Mouse (Mus musculus): ENCODE measurements around the gene Peak1. TPM values are rescaled to one million over a fixed set of nuclear protein-coding genes. Genes with fewer than 3 reads are reported as not detected.

Gene Peak1
- polyA plus RNA-seq, 1 experiment: 5.5 TPM

DNA sequence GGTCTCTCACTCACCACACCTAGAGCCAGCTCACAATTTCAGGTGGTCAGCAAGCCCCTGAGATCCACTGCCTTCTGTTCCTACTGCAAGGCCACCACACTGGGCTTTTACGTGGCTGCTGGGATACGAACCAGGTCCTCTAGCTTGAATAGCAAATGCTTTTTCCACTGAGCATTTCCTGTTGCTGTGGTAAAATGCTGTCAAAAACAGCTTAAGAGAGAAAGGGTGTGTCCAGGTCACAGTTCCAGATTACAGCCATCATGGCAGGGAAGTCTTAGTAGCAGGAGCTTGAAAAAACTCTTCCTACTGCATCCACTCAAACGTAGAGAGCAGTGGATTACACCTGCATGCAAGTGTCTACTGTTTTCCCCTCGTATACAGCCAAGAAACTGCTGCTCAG lies 7.0 kb upstream of the Peak1 start:
- no peak overlapping the region for H3K27ac ChIP-seq (ENCODE audit: control insufficient read depth, insufficient read depth, low read depth, low read length)
- no peaks in the 10 kb centered on the region for H3K27me3 ChIP-seq (ENCODE audit: control insufficient read depth, insufficient read depth, low read length)
- H3K36me3 ChIP-seq (ENCODE audit: control insufficient read depth, insufficient read depth, low read length): no peaks in the 10 kb centered on the region
- no peak overlapping the region for H3K4me3 ChIP-seq (ENCODE audit: control insufficient read depth, low read depth, low read length)
- TF ChIP-seq POLR2A (IDR thresholded peaks at IDR 0.05; ENCODE audit: control insufficient read depth, low read depth, low read length) (no peak), CTCF (IDR thresholded peaks at IDR 0.05; ENCODE audit: control insufficient read depth, insufficient read depth, insufficient replicate concordance, low read depth, low read length) (no peak)
- H3K4me1 ChIP-seq (ENCODE audit: control insufficient read depth, insufficient read depth, low read length): no peaks in the 10 kb centered on the region

DNA sequence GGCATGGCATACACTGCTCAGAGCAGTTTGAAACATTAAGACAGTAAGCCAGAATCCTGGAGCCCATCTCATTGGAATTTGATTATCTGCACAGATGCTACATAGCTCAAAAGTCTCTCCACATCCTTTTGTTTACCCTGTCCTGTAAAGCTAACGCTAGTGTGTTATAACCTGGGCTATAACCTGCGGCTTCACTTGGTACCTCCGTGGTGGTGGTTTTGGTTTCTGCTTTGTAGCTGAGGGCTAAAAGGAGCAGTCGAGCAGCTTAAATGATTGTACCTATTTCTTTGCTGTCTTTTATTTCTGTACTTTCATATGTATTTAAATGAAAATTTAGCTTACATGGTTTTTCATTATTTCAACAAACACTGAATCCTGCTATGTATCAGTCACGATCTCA lies 4.1 kb upstream of the Peak1 start:
- H3K27ac ChIP-seq (ENCODE audit: control insufficient read depth, insufficient read depth, low read depth, low read length): no peak overlapping the region
- H3K4me3 ChIP-seq (ENCODE audit: control insufficient read depth, low read depth, low read length): no peak overlapping the region
- no peaks in the 10 kb centered on the region for H3K27me3 ChIP-seq (ENCODE audit: control insufficient read depth, insufficient read depth, low read length)
- no peaks in the 10 kb centered on the region for H3K36me3 ChIP-seq (ENCODE audit: control insufficient read depth, insufficient read depth, low read length)
- H3K4me1 ChIP-seq (ENCODE audit: control insufficient read depth, insufficient read depth, low read length): no peaks in the 10 kb centered on the region; the same call in 1 of the 2 replicates
- TF ChIP-seq CTCF (IDR thresholded peaks at IDR 0.05; ENCODE audit: control insufficient read depth, insufficient read depth, insufficient replicate concordance, low read depth, low read length): no peak
- TF ChIP-seq POLR2A (IDR thresholded peaks at IDR 0.05; ENCODE audit: control insufficient read depth, low read depth, low read length): no peak

DNA sequence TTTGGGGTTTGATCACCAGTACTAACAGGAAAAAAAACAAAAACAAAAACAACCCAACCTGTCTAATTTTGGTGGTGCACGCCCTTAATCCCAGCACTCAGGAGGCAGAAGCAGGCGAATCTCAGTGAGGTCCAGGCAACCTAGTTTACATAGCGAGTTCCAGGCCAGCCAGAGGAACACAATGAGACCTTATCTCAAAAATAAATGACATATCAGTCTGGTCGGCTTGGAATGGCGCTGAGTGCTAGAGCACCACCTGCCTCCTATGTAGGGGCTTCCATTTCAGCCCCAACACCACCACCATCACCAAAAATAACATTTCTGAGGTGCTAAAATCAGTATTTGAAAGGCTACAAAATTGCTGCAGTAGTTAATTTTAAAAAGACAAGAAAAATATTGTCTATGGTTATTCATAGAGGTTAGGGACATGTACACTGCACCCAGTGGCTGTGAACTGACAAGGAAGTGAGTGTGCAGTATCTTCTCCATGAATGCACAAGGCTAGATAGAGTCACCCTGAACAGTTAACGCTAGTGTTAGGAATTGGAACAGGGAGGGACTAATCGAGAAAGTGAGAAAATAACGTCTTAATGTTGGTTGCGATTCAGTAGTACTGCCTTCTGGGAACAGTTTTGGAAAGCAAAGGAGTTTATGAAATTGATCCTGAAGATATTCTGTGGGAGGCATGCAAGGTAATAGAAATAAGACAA lies 3.2 kb upstream of the Peak1 start:
- H3K36me3 ChIP-seq (ENCODE audit: control insufficient read depth, insufficient read depth, low read length): no peaks in the 10 kb centered on the region
- TF ChIP-seq POLR2A (IDR thresholded peaks at IDR 0.05; ENCODE audit: control insufficient read depth, low read depth, low read length) (no peak), CTCF (IDR thresholded peaks at IDR 0.05; ENCODE audit: control insufficient read depth, insufficient read depth, insufficient replicate concordance, low read depth, low read length) (no peak)
- no peaks in the 10 kb centered on the region; the same call in 1 of the 2 replicates for H3K4me1 ChIP-seq (ENCODE audit: control insufficient read depth, insufficient read depth, low read length)
- no peaks in the 10 kb centered on the region for H3K27me3 ChIP-seq (ENCODE audit: control insufficient read depth, insufficient read depth, low read length)
- no peak overlapping the region for H3K4me3 ChIP-seq (ENCODE audit: control insufficient read depth, low read depth, low read length)
- no peak overlapping the region for H3K27ac ChIP-seq (ENCODE audit: control insufficient read depth, insufficient read depth, low read depth, low read length)

DNA sequence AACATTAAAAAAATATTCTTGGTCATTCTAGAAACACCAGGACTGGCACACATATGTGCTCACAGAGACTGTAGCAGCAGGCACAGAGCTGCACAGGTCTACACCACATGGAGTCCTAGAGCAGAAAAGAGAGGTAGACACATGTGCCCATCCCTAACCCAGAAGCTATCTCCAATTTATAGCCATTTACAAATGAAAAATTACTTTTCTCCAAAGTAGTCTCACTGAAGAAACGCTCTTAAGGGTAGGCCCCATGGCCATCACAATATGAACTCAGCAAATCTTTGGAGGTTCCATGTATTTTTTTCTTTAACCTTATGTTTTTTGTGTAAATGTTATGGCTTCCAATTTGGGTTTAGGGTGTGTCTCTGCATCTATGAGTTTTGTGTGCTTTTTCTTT lies 2.4 kb upstream of the Peak1 start:
- Histone ChIP-seq H3K27me3 (ENCODE audit: control insufficient read depth, insufficient read depth, low read length) (no peaks in the 10 kb centered on the region), H3K4me1 (ENCODE audit: control insufficient read depth, insufficient read depth, low read length) (no peaks in the 10 kb centered on the region; the same call in 1 of the 2 replicates), H3K4me3 (ENCODE audit: control insufficient read depth, low read depth, low read length) (no peak overlapping the region), H3K27ac (ENCODE audit: control insufficient read depth, insufficient read depth, low read depth, low read length) (no peak overlapping the region), H3K36me3 (ENCODE audit: control insufficient read depth, insufficient read depth, low read length) (no peaks in the 10 kb centered on the region)
- TF ChIP-seq POLR2A (IDR thresholded peaks at IDR 0.05; ENCODE audit: control insufficient read depth, low read depth, low read length) (no peak), CTCF (IDR thresholded peaks at IDR 0.05; ENCODE audit: control insufficient read depth, insufficient read depth, insufficient replicate concordance, low read depth, low read length) (no peak)

DNA sequence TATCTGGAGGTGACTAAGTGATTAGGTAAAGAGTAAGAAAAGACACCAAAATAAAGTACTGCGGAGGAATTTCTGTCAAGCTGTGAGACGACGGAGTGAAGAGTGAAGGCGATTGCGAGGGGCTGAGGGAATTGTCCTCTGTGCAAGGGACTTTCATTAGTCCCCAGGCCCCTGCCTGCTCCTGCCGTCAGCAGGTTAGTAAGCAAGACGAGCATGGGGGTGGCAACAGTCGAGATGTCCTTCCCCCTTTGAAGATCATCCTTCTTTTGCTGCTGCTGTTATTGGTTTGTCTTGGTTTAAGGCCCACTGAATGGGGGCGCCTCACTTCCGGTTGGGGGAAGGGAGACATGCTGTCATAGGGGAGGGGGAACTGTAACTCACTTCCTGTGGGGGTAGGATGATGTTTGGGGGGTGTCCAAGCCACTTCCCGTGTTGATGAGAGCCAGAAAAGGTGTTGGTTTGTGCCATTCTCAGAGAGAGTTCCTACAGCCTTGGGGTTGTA lies 922 bp upstream of the Peak1 start:
- H3K27ac ChIP-seq (ENCODE audit: control insufficient read depth, insufficient read depth, low read depth, low read length): peak overlapping the region; percentile 91
- TF ChIP-seq CTCF (IDR thresholded peaks at IDR 0.05; ENCODE audit: control insufficient read depth, insufficient read depth, insufficient replicate concordance, low read depth, low read length) (no peak), POLR2A (IDR thresholded peaks at IDR 0.05; ENCODE audit: control insufficient read depth, low read depth, low read length) (peak; percentile 46; the same call in 1 of the 2 replicates)

DNA sequence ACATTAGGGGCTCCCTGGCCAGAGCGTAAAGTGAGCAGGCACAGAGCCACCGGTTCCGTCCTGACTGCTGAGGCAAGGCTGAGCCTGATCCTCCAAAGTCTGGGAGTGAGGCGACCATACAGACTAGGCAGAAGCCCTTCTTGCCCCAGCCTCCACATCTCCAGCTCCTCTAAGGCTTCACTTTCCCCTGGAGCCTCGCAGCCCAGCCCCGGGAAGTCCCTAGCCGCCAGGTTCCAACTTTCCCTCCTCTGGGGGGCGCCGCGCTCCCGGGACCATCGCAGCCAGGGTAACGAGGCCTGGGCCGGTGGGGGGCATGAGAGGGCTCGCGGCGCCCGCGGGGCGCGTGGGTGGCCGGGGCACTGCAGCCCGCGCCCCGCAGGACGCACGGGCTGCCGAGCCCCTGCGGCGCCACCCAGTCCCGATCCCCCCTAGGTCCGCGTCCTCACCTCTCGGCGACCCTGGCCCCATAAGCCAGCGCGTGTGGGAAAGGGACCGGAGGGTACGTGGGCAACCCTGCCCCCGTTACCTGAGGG lies 386 bp downstream of the Peak1 start:
- Histone ChIP-seq H3K27ac (ENCODE audit: control insufficient read depth, insufficient read depth, low read depth, low read length) (peak overlapping the region; percentile 84), H3K36me3 (ENCODE audit: control insufficient read depth, insufficient read depth, low read length) (no peaks in the 10 kb centered on the region), H3K4me1 (ENCODE audit: control insufficient read depth, insufficient read depth, low read length) (no peaks in the 10 kb centered on the region; the same call in 1 of the 2 replicates), H3K4me3 (ENCODE audit: control insufficient read depth, low read depth, low read length) (peak overlapping the region; percentile 94), H3K27me3 (ENCODE audit: control insufficient read depth, insufficient read depth, low read length) (no peaks in the 10 kb centered on the region)
- no peak for TF ChIP-seq POLR2A (IDR thresholded peaks at IDR 0.05; ENCODE audit: control insufficient read depth, low read depth, low read length)
- 0 out of 2 replicates have a peak, but pooled peaks have one; percentile 11 for TF ChIP-seq CTCF (IDR thresholded peaks at IDR 0.05; ENCODE audit: control insufficient read depth, insufficient read depth, insufficient replicate concordance, low read depth, low read length)

More for the DNA sequence above, 922 bp upstream of the Peak1 start:
- Histone ChIP-seq H3K36me3 (ENCODE audit: control insufficient read depth, insufficient read depth, low read length) (no peaks in the 10 kb centered on the region), H3K4me1 (ENCODE audit: control insufficient read depth, insufficient read depth, low read length) (no peaks in the 10 kb centered on the region; the same call in 1 of the 2 replicates), H3K27me3 (ENCODE audit: control insufficient read depth, insufficient read depth, low read length) (no peaks in the 10 kb centered on the region), H3K4me3 (ENCODE audit: control insufficient read depth, low read depth, low read length) (peak overlapping the region; percentile 90)

DNA sequence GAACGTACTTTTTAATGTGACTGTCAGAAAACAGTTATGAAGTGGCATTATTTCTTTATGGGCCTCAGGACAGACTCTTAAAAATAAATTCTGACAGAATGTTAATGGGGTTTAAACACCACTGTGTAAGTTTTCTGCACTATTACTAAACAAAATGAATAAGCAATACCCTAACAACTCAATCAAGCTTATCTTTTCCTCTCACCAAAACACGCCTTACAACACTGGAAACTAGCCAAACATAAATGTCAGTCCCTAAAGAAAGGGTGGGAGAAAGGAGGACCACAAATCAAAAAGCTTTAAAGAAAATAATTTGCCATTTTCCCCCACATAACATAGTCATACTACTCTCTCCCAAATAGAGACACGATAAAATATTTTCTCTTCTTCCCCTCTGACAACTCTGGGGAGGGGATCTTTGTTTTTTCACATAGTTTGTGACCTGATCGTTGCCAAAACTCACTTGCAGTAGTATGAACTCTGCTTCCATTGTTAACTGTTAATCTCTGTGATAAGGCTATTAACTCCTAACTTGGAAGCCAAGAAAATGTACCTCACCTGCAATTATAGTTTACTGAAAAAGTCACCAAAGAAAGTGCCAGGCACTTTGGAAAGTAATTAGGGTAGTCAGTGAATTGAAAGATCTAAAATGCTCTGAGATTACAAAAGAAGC lies 1.8 kb downstream of the Peak1 start:
- Histone ChIP-seq H3K4me3 (ENCODE audit: control insufficient read depth, low read depth, low read length) (no peak overlapping the region), H3K36me3 (ENCODE audit: control insufficient read depth, insufficient read depth, low read length) (no peaks in the 10 kb centered on the region), H3K4me1 (ENCODE audit: control insufficient read depth, insufficient read depth, low read length) (no peaks in the 10 kb centered on the region; the same call in 1 of the 2 replicates), H3K27ac (ENCODE audit: control insufficient read depth, insufficient read depth, low read depth, low read length) (no peak overlapping the region), H3K27me3 (ENCODE audit: control insufficient read depth, insufficient read depth, low read length) (no peaks in the 10 kb centered on the region)
- TF ChIP-seq POLR2A (IDR thresholded peaks at IDR 0.05; ENCODE audit: control insufficient read depth, low read depth, low read length): no peak
- TF ChIP-seq CTCF (IDR thresholded peaks at IDR 0.05; ENCODE audit: control insufficient read depth, insufficient read depth, insufficient replicate concordance, low read depth, low read length): no peak

All from testis, adult 2 months (tissue).